Mouse (Mus musculus) ES-E14 (cell line): Measurements from ENCODE around the gene Ugt1a10.
"Not testable (repeated sequence)": the region's sequence is repeated elsewhere in the genome, so short reads cannot be mapped to it uniquely, and the experiment has no call there.

Experiments used
- HCFC1 ChIP-seq: IDR thresholded peaks from 2 replicates; pipeline ENCODE4 v1.6.1; 2012; ENCODE audit warnings: low read length, inconsistent platforms, borderline replicate concordance; ENCODE audit not compliant: insufficient read depth
- MAFK ChIP-seq: IDR thresholded peaks from 2 replicates; pipeline ENCODE4 v1.6.1; 2014; ENCODE audit warnings: mild to moderate bottlenecking, low read depth, low read length, inconsistent platforms; ENCODE audit not compliant: insufficient read depth
- ZNF384 ChIP-seq: IDR thresholded peaks from 2 replicates; pipeline ENCODE4 v1.6.1; 2012; ENCODE audit warnings: low read depth, low read length, inconsistent platforms

DNA sequence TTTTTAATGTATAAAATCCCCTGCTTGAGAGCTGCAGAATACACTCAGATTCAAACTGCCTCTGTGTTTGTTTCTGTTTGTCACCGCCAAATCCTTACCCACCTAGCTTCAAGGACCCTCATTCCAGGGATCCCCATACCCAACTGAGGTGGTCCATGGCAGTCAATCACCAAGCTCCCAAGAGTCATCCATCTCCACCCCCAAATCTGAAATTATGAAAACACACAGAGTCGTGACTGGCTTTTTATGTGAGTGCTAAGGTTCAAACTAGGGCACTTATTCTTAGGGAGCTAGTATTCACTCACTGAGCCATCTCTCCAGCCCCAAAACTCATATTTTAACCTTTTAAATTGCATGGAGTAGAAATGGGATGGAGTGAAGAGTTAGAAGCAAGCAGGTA is 170.1 kb downstream of the Ugt1a10 start:
- not testable (repeated sequence) for TF ChIP-seq MAFK, ZNF384, HCFC1
